In genomic region chr1:187762641-187763450, GRCm38 (mm10) we compare ENCODE assay signal across 11 mouse cellular contexts.
DNase-seq lines count a peak whose midpoint lies in the region; ATAC-seq and TF ChIP-seq lines count a peak whose summit lies in the region.
"Had no signal": no experiment of that assay in that cellular context is flagged by ENCODE, and none has a peak within 500 bp of the region (broad histone marks: within the 10 kb centered on the region; RNA-seq: fewer than 3 reads in every experiment).

No protein-coding gene starts in this region.

- H3K9ac ChIP-seq in heart, embryonic 16.5 days (ENCODE audit: low read length): no peak overlapping the region
- H3K9ac ChIP-seq in forebrain, embryonic 16.5 days (replicated peaks; ENCODE audit: low read depth, low read length): no peak overlapping the region

- 57% methylated on average over 5 of the region's 5 CpGs for WGBS in heart, embryonic 16.5 days
- 33% methylated on average over 5 of the region's 5 CpGs for WGBS in kidney, adult 2 months
- 70% methylated on average over 5 of the region's 5 CpGs for WGBS in forebrain, embryonic 16.5 days

- DNase-seq in heart, adult 18-20 months: peak; percentile 10 to 21
- DNase-seq in heart, postnatal 25 days (ENCODE audit: low spot score): no peak
- peak; percentile 60 for DNase-seq in kidney, adult 2 months
- peak; percentile 40 to 64 for DNase-seq in kidney, postnatal 36 days
- DNase-seq in layer of hippocampus, adult 9-10 months (ENCODE audit: low spot score): no peak
- DNase-seq in urinary bladder, adult 2 months (ENCODE audit: low spot score): no peak
- DNase-seq: cerebellum, adult 18-20 months; gastrocnemius, postnatal 14 days; lung, adult 18-20 months had no signal

- H3K9me3 ChIP-seq in heart, embryonic 16.5 days (replicated peaks; ENCODE audit: control insufficient read depth, low read length): no peaks in the 10 kb centered on the region
- H3K9me3 ChIP-seq in forebrain, embryonic 16.5 days (ENCODE audit: control insufficient read depth, low read length): no peaks in the 10 kb centered on the region

- no peak overlapping the region for H3K4me2 ChIP-seq in heart, embryonic 16.5 days (ENCODE audit: low read depth, low read length)
- no peak overlapping the region for H3K4me2 ChIP-seq in forebrain, embryonic 16.5 days (ENCODE audit: low read length)

- H3K27ac ChIP-seq in heart, embryonic 16.5 days (ENCODE audit: low read length): no peak overlapping the region
- peak overlapping the region; percentile 97 for H3K27ac ChIP-seq in kidney, adult 2 months (ENCODE audit: insufficient read depth, low read depth, low read length)
- H3K27ac ChIP-seq in forebrain, embryonic 16.5 days (ENCODE audit: low read length): no peak overlapping the region

- peak; percentile 41; the same call in 1 of the 2 replicates for ATAC-seq in heart, embryonic 16.5 days (replicated peaks; ENCODE audit: extremely low read depth, insufficient read depth, low FRiP score)
- no peak for ATAC-seq in forebrain, embryonic 16.5 days

- TF ChIP-seq CTCF in kidney, adult 2 months (conservative IDR thresholded peaks at IDR 0.05; ENCODE audit: insufficient read depth, insufficient read length, low read depth, low read length): no peak

- no peak for TF ChIP-seq POLR2A in kidney, adult 2 months (IDR thresholded peaks at IDR 0.05; ENCODE audit: low read depth, low read length)

- intact Hi-C loops in heart, postnatal 25 days (cut with DNase I): no loop called here

- no peaks in the 10 kb centered on the region for H3K36me3 ChIP-seq in heart, embryonic 16.5 days (ENCODE audit: control insufficient read depth, insufficient read depth)
- H3K36me3 ChIP-seq in kidney, adult 2 months (ENCODE audit: control insufficient read depth, insufficient read depth, low read length): no peaks in the 10 kb centered on the region; the same call in 1 of the 2 replicates
- H3K36me3 ChIP-seq in forebrain, embryonic 16.5 days (ENCODE audit: control insufficient read depth, insufficient read depth): no peaks in the 10 kb centered on the region

- no peak overlapping the region for H3K4me3 ChIP-seq in heart, embryonic 16.5 days (ENCODE audit: low read length)
- no peak overlapping the region for H3K4me3 ChIP-seq in kidney, adult 2 months (ENCODE audit: insufficient read depth, low read depth, low read length)
- no peak overlapping the region for H3K4me3 ChIP-seq in forebrain, embryonic 16.5 days (replicated peaks; ENCODE audit: low read length)

- no peaks in the 10 kb centered on the region for H3K27me3 ChIP-seq in heart, embryonic 16.5 days (ENCODE audit: control insufficient read depth, insufficient read depth, low read length)
- H3K27me3 ChIP-seq in kidney, adult 2 months (replicated peaks; ENCODE audit: control insufficient read depth, insufficient read depth, low read length): no peaks in the 10 kb centered on the region
- no peaks in the 10 kb centered on the region for H3K27me3 ChIP-seq in forebrain, embryonic 16.5 days (replicated peaks; ENCODE audit: control insufficient read depth, insufficient read depth, low read length)

- H3K4me1 ChIP-seq in heart, embryonic 16.5 days (ENCODE audit: control insufficient read depth, insufficient read depth, low read length): peaks cover 18% of the 10 kb centered on the region
- H3K4me1 ChIP-seq in kidney, adult 2 months (ENCODE audit: control insufficient read depth, insufficient read depth, low read length): peaks cover 41% of the 10 kb centered on the region
- no peaks in the 10 kb centered on the region for H3K4me1 ChIP-seq in forebrain, embryonic 16.5 days (replicated peaks; ENCODE audit: control insufficient read depth, insufficient read depth, low read length)

Comparison
In these comparisons a context has a peak if more than half of its experiments do, and no peak if none do; other contexts are left out.
1. DNase-seq: peak in heart, adult 18-20 months (2 of 2), kidney, adult 2 months (single experiment) and kidney, postnatal 36 days (2 of 2); none in heart, postnatal 25 days (single experiment), layer of hippocampus, adult 9-10 months (single experiment) and urinary bladder, adult 2 months (single experiment).